Mouse (Mus musculus) macrophage (primary cell): ENCODE measurements around the gene Dvl2. TPM values are rescaled to one million over a fixed set of nuclear protein-coding genes. Genes with fewer than 3 reads are reported as not detected.
"Not testable (repeated sequence)": the region's sequence is repeated elsewhere in the genome, so short reads cannot be mapped to it uniquely, and the experiment has no call there.

Experiments
- H3K27ac ChIP-seq: fragments of 350-480 bp; formaldehyde crosslinking; 2 replicates; pipeline ENCODE4 v1.9.0; 2021
- H3K36me3 ChIP-seq: fragments of 350-480 bp; formaldehyde crosslinking; 2 replicates; pipeline ENCODE4 v1.9.0; 2021; ENCODE audit errors: inconsistent target
- H3K4me3 ChIP-seq: fragments of 350-480 bp; formaldehyde crosslinking; 2 replicates; pipeline ENCODE4 v1.9.0; 2021; ENCODE audit errors: inconsistent target
- H3K79me2 ChIP-seq: fragments of 350-480 bp; formaldehyde crosslinking; 2 replicates; pipeline ENCODE4 v1.9.0; 2021; ENCODE audit errors: inconsistent target
- WGBS: methylation state at CpG from one replicate; pipeline ENCODE4 v1.1.7; 2026; ENCODE audit warnings: inconsistent platforms; ENCODE audit not compliant: missing documents; 5-methylcytosine and 5-hydroxymethylcytosine counted together
- polyA plus RNA-seq: library from polyadenylated mRNA; stranded (reverse); fragments of 250-400 nt; gene quantifications from 3 replicates; pipeline ENCODE4 v1.2.4, GENCODE M21; 2018; ENCODE audit warnings: inconsistent platforms
- total RNA-seq, 78 experiments: library from RNA; depleted of rRNA; stranded (reverse); fragments of 250-400 nt; gene quantifications; 1 replicate in 9 of 78; 2 replicates in 24 of 78; 3 replicates in 43 of 78; 4 replicates in 2 of 78; pipeline ENCODE4 v1.2.4; 2018; ENCODE audit warnings: inconsistent platforms in 56 of 78

Gene Dvl2
- total RNA-seq (2018; cell fraction: chromatin; rRNA removed), result 100 to 1,000 TPM in 1 of 26 experiments, 10 to 100 TPM in 25; 10.7 to 113 (median 32.6) TPM
- 10 to 100 TPM in 20 of 26 experiments, 1 to 10 TPM in 6; 5.2 to 24.7 (median 11.7) TPM for total RNA-seq (2018; cell fraction: cytosol; rRNA removed)
- 10 to 100 TPM in 25 of 26 experiments, 1 to 10 TPM in 1; 8.3 to 75.4 (median 18.6) TPM for total RNA-seq (2018; cell fraction: nucleus; rRNA removed)
- 10.8 to 21.7 TPM (median 11.8 TPM) in 3 replicates for polyA plus RNA-seq

GRCm38 (mm10) chr11:70000396-70000898 lies at the start of gene Dvl2:
TSS of gene Dvl2 (plus strand) at chr11:70000595.
- WGBS, result under 1% methylated on average over 48 of the region's 48 CpGs
- H3K79me2 ChIP-seq, result peaks cover 78% of the 10 kb centered on the region
- H3K36me3 ChIP-seq, result peaks cover 15% of the 10 kb centered on the region
- H3K27ac ChIP-seq, result peak within 1 kb of the TSS; percentile 86
- peak within 1 kb of the TSS; percentile 82 for H3K4me3 ChIP-seq

GRCm38 (mm10) chr11:69950807-69951459 lies 49.5 kb upstream of the Dvl2 start:
- Histone ChIP-seq H3K27ac (no peak overlapping the region), H3K79me2 (no peaks in the 10 kb centered on the region), H3K36me3 (no peaks in the 10 kb centered on the region), H3K4me3 (no peak overlapping the region)
- WGBS, result 58% methylated on average over 4 of the region's 4 CpGs

DNA sequence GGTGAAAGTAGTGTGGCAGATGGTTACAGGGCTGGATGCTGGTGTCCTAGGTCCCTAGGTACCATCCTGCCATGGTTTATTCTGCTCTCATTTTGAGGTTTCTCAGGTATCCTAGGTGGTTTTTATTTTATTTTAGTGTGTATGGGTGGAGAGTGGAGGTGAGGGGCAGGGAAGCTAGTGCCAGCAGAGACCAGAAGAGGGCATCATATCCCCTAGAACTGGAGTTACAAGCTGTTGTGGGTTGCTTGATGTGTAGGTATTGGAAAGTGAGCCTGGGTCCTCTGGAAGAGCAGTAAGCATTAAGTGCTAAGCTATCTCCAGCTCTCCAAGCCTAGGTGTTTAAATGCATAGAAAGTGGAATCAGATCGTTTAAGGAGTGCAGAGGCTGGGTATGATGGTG lies 48.1 kb upstream of the Dvl2 start:
- H3K79me2 ChIP-seq, result no peaks in the 10 kb centered on the region
- no peaks in the 10 kb centered on the region for H3K36me3 ChIP-seq
- WGBS, result 45% methylated on average over 1 of the region's 1 CpGs

GRCm38 (mm10) chr11:69953267-69953915 lies 47.0 kb upstream of the Dvl2 start:
- no peaks in the 10 kb centered on the region for H3K79me2 ChIP-seq
- WGBS, result 46% methylated on average over 9 of the region's 11 CpGs
- no peak overlapping the region for H3K4me3 ChIP-seq
- no peak overlapping the region for H3K27ac ChIP-seq
- H3K36me3 ChIP-seq, result no peaks in the 10 kb centered on the region

More for the DNA sequence above, 48.1 kb upstream of the Dvl2 start:
- Histone ChIP-seq H3K4me3 (no peak overlapping the region), H3K27ac (no peak overlapping the region)

DNA sequence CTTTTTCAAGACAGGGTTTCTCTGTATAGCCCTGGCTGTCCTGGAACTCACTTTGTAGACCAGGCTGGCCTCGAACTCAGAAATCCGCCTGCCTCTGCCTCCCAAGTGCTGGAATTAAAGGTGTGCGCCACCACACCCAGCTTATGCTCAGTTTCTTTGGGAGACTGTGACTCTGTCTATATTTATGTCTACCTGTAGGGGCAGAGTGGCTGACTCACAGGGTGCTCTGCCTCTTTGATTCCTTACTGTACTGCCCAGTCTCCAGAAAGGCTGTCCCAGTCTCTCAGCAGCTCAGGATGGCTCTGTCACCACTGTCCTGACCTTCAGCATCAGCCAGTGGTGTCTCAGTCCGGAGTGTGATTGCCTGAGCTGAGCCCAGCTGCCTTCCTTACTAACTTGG lies 44.8 kb upstream of the Dvl2 start:
- not testable (repeated sequence) for H3K27ac ChIP-seq, H3K4me3 ChIP-seq, H3K79me2 ChIP-seq, H3K36me3 ChIP-seq
- WGBS, result 72% methylated on average over 2 of the region's 4 CpGs

GRCm38 (mm10) chr11:69956218-69956617 lies 44.2 kb upstream of the Dvl2 start:
- 100% methylated on average over 1 of the region's 1 CpGs for WGBS
- Histone ChIP-seq H3K27ac (no peak overlapping the region), H3K36me3 (no peaks in the 10 kb centered on the region), H3K79me2 (no peaks in the 10 kb centered on the region), H3K4me3 (no peak overlapping the region)

DNA sequence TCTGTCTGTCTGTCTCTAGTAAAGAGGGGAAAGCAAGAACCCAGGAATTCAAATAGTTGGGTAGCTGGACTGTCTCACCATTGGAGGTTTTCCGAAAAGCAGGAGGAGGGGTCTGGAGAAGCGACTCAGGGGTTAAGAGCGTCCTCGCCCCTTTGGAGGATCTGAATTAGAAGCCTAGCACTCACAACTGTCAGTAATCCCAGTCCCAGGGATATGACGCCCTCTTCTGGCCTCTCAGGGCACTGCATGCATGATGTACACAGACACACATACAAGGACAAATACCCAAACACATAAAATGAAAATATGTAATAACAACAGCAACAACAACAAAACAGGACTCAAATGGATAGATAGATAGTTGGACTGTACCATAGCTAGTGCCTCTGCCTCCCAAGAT lies 39.8 kb upstream of the Dvl2 start:
- WGBS, result 69% methylated on average over 5 of the region's 5 CpGs
- Histone ChIP-seq H3K4me3 (no peak overlapping the region), H3K27ac (no peak overlapping the region), H3K36me3 (no peaks in the 10 kb centered on the region), H3K79me2 (no peaks in the 10 kb centered on the region)

- Histone ChIP-seq H3K27ac (no peak overlapping the region), H3K79me2 (no peaks in the 10 kb centered on the region), H3K36me3 (no peaks in the 10 kb centered on the region), H3K4me3 (no peak overlapping the region)
- 4% methylated on average over 5 of the region's 5 CpGs for WGBS
Measured at GRCm38 (mm10) chr11:69961841-69962240, 38.6 kb upstream of the Dvl2 start.

DNA sequence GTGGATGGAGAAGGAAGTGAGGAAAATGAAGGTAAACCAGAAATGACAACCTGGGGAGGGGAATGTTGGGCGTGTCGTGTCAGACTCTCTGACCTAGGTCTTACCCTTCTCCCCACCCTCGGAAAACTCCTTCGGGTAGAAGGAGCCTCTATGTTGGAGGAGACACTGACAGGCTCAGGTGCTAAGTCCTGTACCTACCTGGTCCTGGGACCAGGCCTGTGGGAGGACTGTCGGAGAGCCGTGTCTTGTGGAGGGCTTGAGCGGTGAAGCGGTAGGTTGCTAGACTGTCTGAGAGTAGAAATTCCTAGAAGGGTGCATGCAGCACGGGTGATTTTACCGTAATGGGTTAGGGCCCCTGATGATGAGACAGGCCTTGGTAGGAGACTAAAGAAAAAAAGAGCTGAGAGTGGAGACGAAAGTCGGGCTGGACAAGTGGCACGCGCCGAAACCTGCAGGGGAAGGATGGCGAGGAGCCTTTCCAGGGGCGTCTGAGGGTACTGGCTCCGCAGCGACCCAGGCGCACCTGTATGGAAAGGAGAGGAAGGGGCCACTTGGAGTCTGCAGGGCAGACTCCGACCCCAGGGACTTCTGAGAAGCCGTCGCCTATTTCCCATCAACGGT lies 35.6 kb upstream of the Dvl2 start, which contains the start of gene Cldn7:
Gene Cldn7, plus strand, starts transcription at position 130 of the 621 bp plus-strand sequence.
- Histone ChIP-seq H3K36me3 (peaks cover 15% of the 10 kb centered on the region; the same call in 1 of the 2 replicates), H3K79me2 (no peaks in the 10 kb centered on the region), H3K4me3 (no peak within 1 kb of the TSS), H3K27ac (no peak within 1 kb of the TSS)
- 42% methylated on average over 24 of the region's 24 CpGs for WGBS

GRCm38 (mm10) chr11:69965271-69966005 lies 35.0 kb upstream of the Dvl2 start:
- Histone ChIP-seq H3K27ac (no peak overlapping the region), H3K4me3 (no peak overlapping the region), H3K36me3 (peaks cover 19% of the 10 kb centered on the region; the same call in 1 of the 2 replicates), H3K79me2 (no peaks in the 10 kb centered on the region)
- 9% methylated on average over 48 of the region's 49 CpGs for WGBS

DNA sequence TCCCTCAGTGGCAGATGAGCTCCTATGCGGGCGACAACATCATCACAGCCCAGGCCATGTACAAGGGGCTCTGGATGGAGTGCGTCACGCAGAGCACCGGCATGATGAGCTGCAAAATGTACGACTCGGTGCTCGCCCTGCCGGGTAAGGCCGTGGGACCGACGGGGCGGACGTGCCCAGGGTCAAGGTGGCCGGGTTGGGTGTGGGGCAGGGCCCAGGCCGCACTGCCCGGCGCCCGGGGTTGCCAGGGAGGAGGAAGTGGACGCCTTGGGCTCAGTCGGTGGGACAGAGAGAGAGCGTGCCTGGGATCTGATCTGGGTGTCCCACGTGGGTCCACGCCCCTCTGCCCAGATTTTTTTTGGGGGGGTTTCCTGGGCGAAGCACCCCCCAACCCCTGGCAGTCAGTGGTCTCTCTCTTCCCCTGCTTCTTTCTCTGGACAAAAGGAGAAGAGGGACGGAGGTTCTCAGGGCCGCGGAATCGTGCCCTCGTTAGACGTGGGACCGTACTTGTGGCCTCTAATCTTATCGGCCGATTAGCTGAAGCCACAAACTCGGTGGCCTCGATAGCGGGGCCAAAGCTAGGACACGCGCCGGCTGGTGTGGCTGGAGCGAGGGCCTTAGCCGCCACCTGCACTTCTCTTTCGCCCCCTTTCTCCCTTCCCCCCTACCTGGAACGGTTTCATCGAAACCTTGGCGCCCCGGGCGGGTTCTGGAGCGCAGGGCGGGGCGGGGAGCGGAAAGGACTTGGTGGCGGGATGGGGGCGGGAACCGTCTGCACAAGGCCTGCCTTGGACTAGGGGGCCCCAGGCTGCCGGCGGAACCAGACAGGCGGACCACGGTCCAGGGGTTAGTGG lies 34.2 kb upstream of the Dvl2 start:
- H3K4me3 ChIP-seq, result no peak overlapping the region
- no peak overlapping the region for H3K27ac ChIP-seq
- 6% methylated on average over 54 of the region's 59 CpGs for WGBS
- H3K36me3 ChIP-seq, result peaks cover 21% of the 10 kb centered on the region; the same call in 1 of the 2 replicates
- H3K79me2 ChIP-seq, result no peaks in the 10 kb centered on the region

GRCm38 (mm10) chr11:69966860-69967517 lies 33.4 kb upstream of the Dvl2 start:
- WGBS, result 43% methylated on average over 14 of the region's 17 CpGs
- Histone ChIP-seq H3K36me3 (peaks cover 23% of the 10 kb centered on the region; the same call in 1 of the 2 replicates), H3K27ac (no peak overlapping the region), H3K79me2 (no peaks in the 10 kb centered on the region), H3K4me3 (no peak overlapping the region)

GRCm38 (mm10) chr11:69968793-69969192 lies 31.6 kb upstream of the Dvl2 start:
- no peak overlapping the region for H3K27ac ChIP-seq
- no peak overlapping the region for H3K4me3 ChIP-seq
- H3K36me3 ChIP-seq, result peaks cover 34% of the 10 kb centered on the region; the same call in 1 of the 2 replicates
- no peaks in the 10 kb centered on the region for H3K79me2 ChIP-seq
- 82% methylated on average over 4 of the region's 4 CpGs for WGBS
